Mouse (Mus musculus): ENCODE measurements around the gene Relt.

The Relt gene

GRCm38 (mm10) chr7:100876293-100876692, 13.0 kb upstream of the Relt start:
- DNase-seq (ENCODE audit: low read depth, low spot score), result no peak

- DNase-seq (ENCODE audit: low read depth, low spot score), result no peak
Observed at GRCm38 (mm10) chr7:100875822-100876221, 12.6 kb upstream of the Relt start.

- no peak for DNase-seq (ENCODE audit: low read depth, low spot score)
Observed at GRCm38 (mm10) chr7:100873197-100873596, 10.0 kb upstream of the Relt start.

GRCm38 (mm10) chr7:100871892-100872291, 8.6 kb upstream of the Relt start:
- no peak for DNase-seq (ENCODE audit: low read depth, low spot score)

- no peak for DNase-seq (ENCODE audit: low read depth, low spot score)
Observed at GRCm38 (mm10) chr7:100871355-100871754, 8.1 kb upstream of the Relt start.

GRCm38 (mm10) chr7:100869877-100870629, 6.8 kb upstream of the Relt start:
- no peak for DNase-seq (ENCODE audit: low read depth, low spot score)

- DNase-seq (ENCODE audit: low read depth, low spot score), result no peak
Observed at GRCm38 (mm10) chr7:100868551-100868950, 5.3 kb upstream of the Relt start.

GRCm38 (mm10) chr7:100867561-100867960, 4.3 kb upstream of the Relt start:
- no peak for DNase-seq (ENCODE audit: low read depth, low spot score)

- peak; percentile 71 for DNase-seq (ENCODE audit: low read depth, low spot score)
Observed at GRCm38 (mm10) chr7:100866675-100867074, 3.4 kb upstream of the Relt start.

- DNase-seq (ENCODE audit: low read depth, low spot score), result no peak
Observed at GRCm38 (mm10) chr7:100862353-100862752, 893 bp downstream of the Relt start.

GRCm38 (mm10) chr7:100861209-100861608, 2.0 kb downstream of the Relt start:
- DNase-seq (ENCODE audit: low read depth, low spot score), result no peak

- no peak for DNase-seq (ENCODE audit: low read depth, low spot score)
Observed at GRCm38 (mm10) chr7:100860450-100860849, 2.8 kb downstream of the Relt start.

GRCm38 (mm10) chr7:100855795-100856573, 7.3 kb downstream of the Relt start:
- DNase-seq (ENCODE audit: low read depth, low spot score), result no peak

- DNase-seq (ENCODE audit: low read depth, low spot score), result no peak
Observed at GRCm38 (mm10) chr7:100855300-100855699, 7.9 kb downstream of the Relt start.

- DNase-seq (ENCODE audit: low read depth, low spot score), result no peak
Observed at GRCm38 (mm10) chr7:100854861-100855260, 8.4 kb downstream of the Relt start.

GRCm38 (mm10) chr7:100854137-100854814, 9.0 kb downstream of the Relt start:
- peak; percentile 28 for DNase-seq (ENCODE audit: low read depth, low spot score)

- no peak for DNase-seq (ENCODE audit: low read depth, low spot score)
Observed at GRCm38 (mm10) chr7:100853396-100853795, 9.8 kb downstream of the Relt start.

GRCm38 (mm10) chr7:100851481-100852356, 11.5 kb downstream of the Relt start:
- DNase-seq (ENCODE audit: low read depth, low spot score), result no peak

GRCm38 (mm10) chr7:100849508-100849907, 13.7 kb downstream of the Relt start:
- DNase-seq (ENCODE audit: low read depth, low spot score), result no peak

GRCm38 (mm10) chr7:100848744-100849143, 14.5 kb downstream of the Relt start:
- peak; percentile 32 for DNase-seq (ENCODE audit: low read depth, low spot score)

GRCm38 (mm10) chr7:100847131-100847530, 16.1 kb downstream of the Relt start:
- no peak for DNase-seq (ENCODE audit: low read depth, low spot score)
